Mouse (Mus musculus): ENCODE data around the gene Acot12.

DNA sequence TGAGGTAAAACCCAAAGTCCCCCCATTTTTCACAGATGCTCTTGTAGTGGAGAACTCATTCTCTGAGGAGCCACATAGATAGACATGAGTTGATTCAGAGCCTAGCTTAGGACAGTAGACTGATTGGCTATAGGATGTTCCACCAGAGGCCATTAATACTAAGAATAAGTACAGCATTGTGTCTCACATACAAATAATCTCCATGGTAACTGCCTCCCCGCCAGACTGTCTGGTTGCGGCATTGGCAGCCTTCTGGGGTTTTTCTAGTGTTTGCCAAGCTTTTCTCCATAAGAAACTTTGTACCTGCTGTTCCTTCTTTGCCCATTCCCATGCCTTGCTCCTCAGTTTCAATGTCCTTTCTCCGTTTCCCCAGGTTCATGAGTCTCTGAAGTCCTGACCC is 1.9 kb downstream of the Acot12 start:
- TF ChIP-seq POLR2A (IDR thresholded peaks at IDR 0.05; ENCODE audit: extremely low read depth, insufficient read depth, low read length) (no peak), CTCF (IDR thresholded peaks at IDR 0.05; ENCODE audit: low read depth, low read length) (no peak)

All from liver, adult 2 months (tissue).